Mouse (Mus musculus) lung, embryonic 15.5 days (tissue): ENCODE data around the gene Thy1. TPM values are rescaled to one million over a fixed set of nuclear protein-coding genes. Genes with fewer than 3 reads are reported as not detected.

Experiments used
- ATAC-seq: fragments of 200-750 bp; cut with Nextera tagmentation; 2 replicates; pipeline ENCODE4 v1.8.0; 2017; ENCODE audit warnings: moderate number of reproducible peaks, borderline replicate concordance; ENCODE audit not compliant: low FRiP score, low TSS enrichment; ENCODE audit errors: extremely low read depth
- H3K27ac ChIP-seq: fragments of 300-500 bp; sonication (generic); 2 replicates; pipeline ENCODE4 v1.5.1; 2015; ENCODE audit warnings: moderate library complexity, mild to moderate bottlenecking, inconsistent platforms
- H3K27me3 ChIP-seq: fragments of 300-500 bp; sonication (generic); 2 replicates; pipeline ENCODE4 v1.6.1; 2015; ENCODE audit warnings: inconsistent platforms
- H3K36me3 ChIP-seq: fragments of 300-500 bp; sonication (generic); 2 replicates; pipeline ENCODE4 v1.6.1; 2015; ENCODE audit warnings: inconsistent platforms
- H3K4me1 ChIP-seq: fragments of 300-500 bp; sonication (generic); 2 replicates; pipeline ENCODE4 v1.6.1; 2015; ENCODE audit warnings: inconsistent platforms
- H3K4me2 ChIP-seq: fragments of 300-500 bp; sonication (generic); 2 replicates; pipeline ENCODE4 v1.6.1; 2015; ENCODE audit warnings: inconsistent platforms, mild to moderate bottlenecking, moderate library complexity
- H3K4me3 ChIP-seq: fragments of 300-500 bp; sonication (generic); 2 replicates; pipeline ENCODE4 v1.5.1; 2015; ENCODE audit warnings: mild to moderate bottlenecking, inconsistent platforms
- H3K9ac ChIP-seq: fragments of 300-500 bp; sonication (generic); 2 replicates; pipeline ENCODE4 v1.6.1; 2015; ENCODE audit warnings: inconsistent platforms
- H3K9me3 ChIP-seq: fragments of 300-500 bp; sonication (generic); 2 replicates; pipeline ENCODE4 v1.6.1; 2016; ENCODE audit warnings: inconsistent platforms
- WGBS: fragments of 180-500 bp; shearing (Covaris S2); methylation state at CpG from one replicate; pipeline ENCODE4 v1.1.7; 2015; 5-methylcytosine and 5-hydroxymethylcytosine counted together
- polyA plus RNA-seq: library from polyadenylated mRNA; unstranded; fragments of >200 nt; fragmentation: Nextera tagmentation; extraction: Ambion mirVana; gene quantifications from 2 replicates; pipeline ENCODE4 v1.2.1, GENCODE M21; 2015

The Thy1 gene
- polyA plus RNA-seq, 1 experiment from 2014 or later: 4.1 TPM

DNA sequence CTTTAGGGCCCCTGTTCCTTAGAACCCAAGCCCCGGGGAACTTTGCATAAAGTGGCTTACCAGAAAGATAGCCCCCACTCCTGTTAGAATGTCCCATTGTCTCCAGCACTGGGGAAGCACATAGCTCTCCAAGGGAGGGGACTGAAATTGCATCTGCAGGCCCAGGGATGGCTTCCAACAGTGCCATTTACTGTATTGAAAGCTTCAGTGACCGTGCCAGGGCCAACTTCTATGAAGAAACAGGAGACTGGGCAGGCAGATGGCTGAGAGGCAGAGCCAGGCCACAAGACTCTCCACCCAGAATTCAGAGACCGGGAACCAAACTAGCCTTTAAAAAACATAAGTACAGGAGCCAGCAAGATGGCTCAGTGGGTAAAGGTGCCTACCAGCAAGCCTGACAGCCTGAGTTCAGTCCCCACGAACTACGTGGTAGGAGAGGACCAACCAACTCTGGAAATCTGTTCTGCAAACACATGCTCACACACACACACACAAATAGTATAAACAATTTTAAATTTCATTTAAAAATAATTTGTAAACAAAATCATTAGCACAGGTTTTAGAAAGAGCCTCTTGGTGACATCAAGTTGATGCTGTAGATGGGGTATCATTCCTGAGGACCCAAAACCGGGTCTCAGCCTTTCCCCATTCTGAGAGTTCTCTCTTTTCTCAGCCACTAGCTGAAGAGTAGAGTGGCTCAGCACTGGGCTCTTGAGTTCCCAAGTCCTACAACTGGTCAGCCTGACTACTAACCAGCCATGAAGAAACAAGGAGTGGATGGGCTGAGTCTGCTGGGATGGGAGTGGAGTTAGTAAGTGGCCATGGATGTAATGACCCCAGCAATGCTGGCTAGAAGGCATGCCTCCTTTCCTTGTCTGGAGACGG is 1.4 kb upstream of the Thy1 start:
- H3K4me1 ChIP-seq: peaks cover 10% of the 10 kb centered on the region
- H3K27ac ChIP-seq: no peak overlapping the region
- ATAC-seq: no peak
- no peaks in the 10 kb centered on the region for H3K9me3 ChIP-seq
- no peak overlapping the region for H3K9ac ChIP-seq
- no peak overlapping the region for H3K4me3 ChIP-seq
- peaks cover 46% of the 10 kb centered on the region for H3K27me3 ChIP-seq
- H3K36me3 ChIP-seq: no peaks in the 10 kb centered on the region
- H3K4me2 ChIP-seq: no peak overlapping the region
- WGBS: 72% methylated on average over 7 of the region's 7 CpGs

DNA sequence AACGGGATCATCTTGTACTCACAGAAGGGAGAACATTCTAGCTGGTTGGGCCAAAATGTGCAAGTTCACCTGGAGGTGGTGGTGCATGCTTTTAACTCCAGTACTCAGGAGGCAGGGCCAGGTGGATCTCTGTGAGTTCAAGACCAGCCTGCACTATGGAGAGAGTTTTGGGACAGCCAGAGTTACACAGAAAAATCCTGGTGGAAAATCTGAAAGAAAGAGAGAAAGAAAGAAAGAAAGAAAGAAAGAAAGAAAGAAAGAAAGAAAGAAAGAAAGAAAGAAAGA is 846 bp upstream of the Thy1 start:
- Histone ChIP-seq H3K4me1 (peaks cover 10% of the 10 kb centered on the region), H3K9me3 (no peaks in the 10 kb centered on the region), H3K27ac (no peak overlapping the region), H3K27me3 (peaks cover 46% of the 10 kb centered on the region), H3K4me3 (no peak overlapping the region), H3K4me2 (no peak overlapping the region), H3K36me3 (no peaks in the 10 kb centered on the region), H3K9ac (no peak overlapping the region)
- WGBS: 79% methylated on average over 1 of the region's 1 CpGs
- ATAC-seq: no peak

DNA sequence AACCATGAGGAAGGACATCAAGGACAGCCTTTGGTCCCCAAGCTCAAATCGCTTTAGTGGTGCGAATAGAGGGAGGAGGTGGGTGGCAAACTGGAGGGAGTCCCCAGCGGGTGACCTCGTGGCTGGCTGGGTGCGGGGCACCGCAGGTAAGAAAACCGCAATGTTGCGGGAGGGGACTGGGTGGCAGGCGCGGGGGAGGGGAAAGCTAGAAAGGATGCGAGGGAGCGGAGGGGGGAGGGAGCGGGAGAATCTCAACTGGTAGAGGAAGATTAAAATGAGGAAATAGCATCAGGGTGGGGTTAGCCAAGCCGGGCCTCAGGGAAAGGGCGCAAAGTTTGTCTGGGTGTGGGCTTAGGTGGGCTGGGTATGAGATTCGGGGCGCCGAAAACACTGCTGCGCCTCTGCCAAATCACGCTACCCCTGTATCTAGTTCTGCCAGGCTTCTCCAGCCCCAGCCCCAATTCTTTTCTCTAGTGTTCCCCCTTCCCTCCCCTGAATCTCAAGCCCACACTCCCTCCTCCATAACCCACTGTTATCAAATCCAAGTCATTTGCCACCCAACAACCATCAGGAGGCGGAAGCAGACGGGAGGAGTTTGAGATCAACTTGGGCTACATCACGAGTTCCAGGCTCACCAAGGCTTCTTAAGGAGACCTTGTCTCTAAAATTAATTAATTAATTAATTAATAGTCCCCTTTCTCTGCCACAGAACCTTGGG is 683 bp downstream of the Thy1 start:
- Histone ChIP-seq H3K4me2 (peak overlapping the region; percentile 48), H3K9ac (no peak overlapping the region), H3K27me3 (peaks cover 46% of the 10 kb centered on the region), H3K4me3 (peak overlapping the region; percentile 23), H3K9me3 (no peaks in the 10 kb centered on the region), H3K27ac (no peak overlapping the region), H3K36me3 (no peaks in the 10 kb centered on the region), H3K4me1 (peaks cover 10% of the 10 kb centered on the region)
- 3% methylated on average over 23 of the region's 23 CpGs for WGBS
- ATAC-seq: no peak

DNA sequence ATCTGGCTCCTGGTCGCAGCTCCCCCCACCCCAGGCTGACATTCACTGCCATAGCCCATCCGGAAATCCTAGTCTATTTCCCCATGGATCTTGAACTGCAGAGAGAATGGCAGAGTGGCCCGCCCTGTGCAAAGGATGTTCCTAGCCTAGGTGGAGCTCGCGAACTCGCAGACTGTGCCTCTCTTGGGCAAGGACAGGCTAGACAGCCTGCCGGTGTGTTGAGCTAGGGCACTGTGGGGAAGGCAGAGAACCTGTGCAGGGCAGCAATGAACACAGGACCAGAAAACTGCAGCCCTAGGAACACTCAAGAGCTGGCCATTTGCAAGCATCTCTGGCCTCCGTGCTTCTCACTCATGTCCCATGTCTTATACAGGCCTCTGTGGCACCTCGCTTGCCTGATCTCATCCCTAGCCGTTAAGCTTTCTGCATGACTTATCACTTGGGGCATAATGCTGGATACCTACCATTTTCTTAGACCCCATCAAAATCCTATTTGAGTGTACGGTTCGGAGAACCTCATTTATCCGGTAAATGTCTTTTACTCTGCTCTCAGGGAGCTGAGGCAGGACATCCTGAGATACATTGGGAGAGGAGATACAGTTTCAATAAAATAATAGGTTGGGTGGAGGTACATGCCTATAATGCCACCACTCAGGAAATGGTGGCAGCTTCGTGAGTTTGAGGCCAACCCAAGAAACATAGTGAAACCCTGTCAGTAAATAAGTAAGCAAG is 1.4 kb downstream of the Thy1 start:
- WGBS: 37% methylated on average over 14 of the region's 14 CpGs
- Histone ChIP-seq H3K27me3 (peaks cover 46% of the 10 kb centered on the region), H3K36me3 (no peaks in the 10 kb centered on the region), H3K27ac (no peak overlapping the region), H3K4me3 (no peak overlapping the region), H3K4me2 (no peak overlapping the region), H3K9ac (no peak overlapping the region), H3K9me3 (no peaks in the 10 kb centered on the region), H3K4me1 (peaks cover 10% of the 10 kb centered on the region)
- ATAC-seq: no peak

DNA sequence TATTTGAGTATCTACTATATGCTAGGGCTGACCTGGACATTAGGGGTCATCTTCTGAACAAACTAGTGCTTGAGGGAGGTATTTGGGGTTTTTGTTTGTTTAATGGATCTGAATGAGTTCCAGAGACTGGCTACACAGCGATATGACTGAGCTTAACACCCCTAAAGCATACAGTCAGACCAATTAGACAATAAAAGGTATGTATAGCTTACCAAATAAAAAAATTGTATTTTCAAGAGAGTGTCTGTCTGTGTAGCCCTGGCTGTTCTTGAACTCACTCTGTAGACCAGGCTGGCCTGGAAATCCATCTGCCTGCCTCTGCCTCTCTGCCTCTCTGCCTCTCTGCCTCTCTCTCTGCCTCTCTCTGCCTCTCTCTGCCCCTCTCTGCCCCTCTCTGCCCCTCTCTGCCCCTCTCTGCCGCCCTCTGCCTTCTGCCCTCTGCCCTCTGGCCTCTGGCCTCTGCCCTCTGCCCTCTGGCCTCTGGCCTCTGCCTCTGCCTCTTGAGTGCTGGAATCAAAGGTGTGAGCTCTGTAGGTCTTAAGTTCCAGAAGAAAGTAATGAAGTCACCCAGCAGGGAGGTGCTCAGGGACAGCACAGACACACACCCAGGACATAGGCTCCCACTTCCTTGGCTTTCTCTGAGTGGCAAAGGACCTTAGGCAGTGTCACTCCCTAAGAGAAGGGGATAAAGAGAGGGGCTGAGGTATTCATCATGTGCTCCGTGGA is 2.1 kb downstream of the Thy1 start:
- H3K4me1 ChIP-seq: peaks cover 10% of the 10 kb centered on the region
- H3K9me3 ChIP-seq: no peaks in the 10 kb centered on the region
- no peak overlapping the region for H3K27ac ChIP-seq
- no peaks in the 10 kb centered on the region for H3K36me3 ChIP-seq
- H3K27me3 ChIP-seq: peaks cover 46% of the 10 kb centered on the region
- no peak for ATAC-seq
- WGBS: 51% methylated on average over 3 of the region's 3 CpGs
- H3K9ac ChIP-seq: no peak overlapping the region
- H3K4me2 ChIP-seq: no peak overlapping the region
- H3K4me3 ChIP-seq: no peak overlapping the region

DNA sequence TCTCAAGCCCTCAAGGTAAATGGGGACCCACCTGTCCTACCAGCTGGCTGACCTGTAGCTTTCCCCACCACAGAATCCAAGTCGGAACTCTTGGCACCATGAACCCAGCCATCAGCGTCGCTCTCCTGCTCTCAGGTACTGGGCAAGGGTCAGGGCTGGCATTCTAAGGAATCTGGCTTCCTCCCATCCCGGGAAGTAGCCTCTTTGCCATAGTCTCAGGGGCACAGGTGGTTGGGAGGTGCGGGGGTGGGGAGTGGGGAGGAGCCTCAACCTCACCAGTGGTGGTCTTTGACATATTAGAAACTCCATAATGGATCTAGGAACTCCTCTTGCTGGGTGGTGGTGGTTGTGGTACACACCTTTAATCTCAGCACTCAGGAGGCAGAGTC is 2.7 kb downstream of the Thy1 start:
- Histone ChIP-seq H3K9ac (no peak overlapping the region), H3K4me1 (peaks cover 10% of the 10 kb centered on the region), H3K27me3 (peaks cover 46% of the 10 kb centered on the region), H3K4me3 (no peak overlapping the region), H3K4me2 (no peak overlapping the region), H3K36me3 (no peaks in the 10 kb centered on the region), H3K9me3 (no peaks in the 10 kb centered on the region), H3K27ac (no peak overlapping the region)
- WGBS: 72% methylated on average over 5 of the region's 5 CpGs
- ATAC-seq: no peak

DNA sequence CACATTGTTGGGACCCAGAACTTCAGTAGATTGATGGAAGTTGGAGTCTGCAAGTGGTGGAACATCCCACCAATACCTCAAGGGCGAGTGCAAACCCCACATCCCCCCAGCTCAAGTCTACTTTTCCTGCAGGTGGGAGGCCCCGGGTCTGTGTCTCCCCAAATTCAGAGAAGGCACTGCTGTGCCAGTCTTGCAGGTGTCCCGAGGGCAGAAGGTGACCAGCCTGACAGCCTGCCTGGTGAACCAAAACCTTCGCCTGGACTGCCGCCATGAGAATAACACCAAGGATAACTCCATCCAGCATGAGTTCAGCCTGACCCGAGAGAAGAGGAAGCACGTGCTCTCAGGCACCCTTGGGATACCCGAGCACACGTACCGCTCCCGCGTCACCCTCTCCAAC is 3.2 kb downstream of the Thy1 start:
- no peak for ATAC-seq
- Histone ChIP-seq H3K4me3 (no peak overlapping the region), H3K27me3 (peaks cover 42% of the 10 kb centered on the region), H3K9me3 (no peaks in the 10 kb centered on the region), H3K9ac (no peak overlapping the region), H3K4me2 (no peak overlapping the region), H3K27ac (no peak overlapping the region), H3K36me3 (no peaks in the 10 kb centered on the region), H3K4me1 (peaks cover 10% of the 10 kb centered on the region)
- WGBS: 82% methylated on average over 12 of the region's 12 CpGs

DNA sequence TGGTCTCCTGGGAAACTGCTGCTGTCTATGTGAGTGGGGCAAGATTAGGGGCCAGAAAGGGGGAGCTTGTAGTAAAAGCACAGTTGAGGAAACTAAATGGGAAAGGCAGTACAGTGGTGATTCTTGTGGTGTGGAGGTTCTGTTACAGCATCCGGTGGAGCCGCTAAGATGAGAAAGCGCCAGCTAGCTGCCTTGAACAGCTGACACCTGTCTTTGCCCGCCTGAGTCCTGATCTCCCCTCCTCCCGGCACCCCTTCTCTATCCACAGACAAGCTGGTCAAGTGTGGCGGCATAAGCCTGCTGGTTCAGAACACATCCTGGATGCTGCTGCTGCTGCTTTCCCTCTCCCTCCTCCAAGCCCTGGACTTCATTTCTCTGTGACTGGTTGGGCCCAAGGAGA is 3.9 kb downstream of the Thy1 start:
- Histone ChIP-seq H3K4me1 (peaks cover 10% of the 10 kb centered on the region), H3K27me3 (peaks cover 36% of the 10 kb centered on the region), H3K9ac (no peak overlapping the region), H3K27ac (no peak overlapping the region), H3K4me2 (no peak overlapping the region), H3K36me3 (no peaks in the 10 kb centered on the region), H3K9me3 (no peaks in the 10 kb centered on the region), H3K4me3 (no peak overlapping the region)
- no peak for ATAC-seq
- 23% methylated on average over 6 of the region's 6 CpGs for WGBS

DNA sequence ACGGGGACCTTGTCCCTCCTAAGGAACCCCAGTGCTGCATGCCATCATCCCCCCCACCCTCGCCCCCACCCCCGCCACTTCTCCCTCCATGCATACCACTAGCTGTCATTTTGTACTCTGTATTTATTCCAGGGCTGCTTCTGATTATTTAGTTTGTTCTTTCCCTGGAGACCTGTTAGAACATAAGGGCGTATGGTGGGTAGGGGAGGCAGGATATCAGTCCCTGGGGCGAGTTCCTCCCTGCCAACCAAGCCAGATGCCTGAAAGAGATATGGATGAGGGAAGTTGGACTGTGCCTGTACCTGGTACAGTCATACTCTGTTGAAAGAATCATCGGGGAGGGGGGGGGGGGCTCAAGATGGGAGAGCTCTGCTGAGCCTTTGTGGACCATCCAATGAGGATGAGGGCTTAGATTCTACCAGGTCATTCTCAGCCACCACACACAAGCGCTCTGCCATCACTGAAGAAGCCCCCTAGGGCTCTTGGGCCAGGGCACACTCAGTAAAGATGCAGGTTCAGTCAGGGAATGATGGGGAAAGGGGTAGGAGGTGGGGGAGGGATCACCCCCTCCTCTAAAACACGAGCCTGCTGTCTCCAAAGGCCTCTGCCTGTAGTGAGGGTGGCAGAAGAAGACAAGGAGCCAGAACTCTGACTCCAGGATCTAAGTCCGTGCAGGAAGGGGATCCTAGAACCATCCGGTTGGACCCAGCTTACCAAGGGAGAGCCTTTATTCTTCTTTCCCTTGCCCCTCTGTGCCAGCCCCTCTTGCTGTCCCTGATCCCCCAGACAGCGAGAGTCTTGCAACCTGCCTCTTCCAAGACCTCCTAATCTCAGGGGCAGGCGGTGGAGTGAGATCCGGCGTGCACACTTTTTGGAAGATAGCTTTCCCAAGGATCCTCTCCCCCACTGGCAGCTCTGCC is 4.6 kb downstream of the Thy1 start:
- 68% methylated on average over 14 of the region's 14 CpGs for whole genome bisulfite sequencing
- H3K27ac ChIP-seq: no peak overlapping the region

DNA sequence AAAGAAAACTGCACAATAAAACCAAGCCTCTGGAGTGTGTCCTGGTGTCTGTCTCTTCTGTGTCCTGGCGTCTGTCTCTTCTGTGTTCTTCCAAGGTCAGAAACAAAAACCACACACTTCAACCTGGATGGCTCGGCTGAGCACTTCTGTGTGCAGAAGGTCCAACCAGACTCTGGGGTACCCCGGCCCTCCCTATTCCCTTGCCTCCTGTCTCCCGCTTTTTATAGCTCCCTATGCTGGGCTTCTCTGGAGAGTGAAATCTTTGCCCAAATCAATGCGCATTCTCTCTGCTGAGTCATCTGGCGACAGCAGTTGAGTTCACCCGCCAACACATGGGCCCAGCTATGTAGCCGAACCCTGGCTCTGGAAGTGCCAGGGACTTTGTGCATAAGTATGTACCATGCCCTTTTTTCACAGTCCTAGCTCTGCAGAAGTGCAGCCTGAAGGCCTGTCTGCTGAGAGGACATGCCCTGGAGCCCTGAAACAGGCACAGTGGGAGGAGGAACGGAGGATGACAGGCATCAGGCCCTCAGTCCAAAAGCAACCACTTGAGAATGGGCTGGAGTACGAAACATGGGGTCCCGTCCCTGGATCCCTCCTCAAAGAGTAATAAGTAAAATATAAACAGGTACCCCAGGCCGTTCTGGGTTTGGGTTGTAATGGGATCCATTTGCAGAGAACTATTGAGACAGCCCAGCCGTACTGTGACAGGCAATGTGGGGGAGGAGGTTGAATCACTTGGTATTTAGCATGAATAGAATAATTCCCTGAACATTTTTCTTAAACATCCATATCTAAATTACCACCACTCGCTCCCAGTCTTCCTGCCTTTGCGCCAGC is 5.6 kb downstream of the Thy1 start:
- no peaks in the 10 kb centered on the region for H3K9me3 ChIP-seq
- H3K4me1 ChIP-seq: peaks cover 3% of the 10 kb centered on the region; the same call in 1 of the 2 replicates
- H3K27ac ChIP-seq: no peak overlapping the region
- no peak overlapping the region for H3K9ac ChIP-seq
- peaks cover 22% of the 10 kb centered on the region for H3K27me3 ChIP-seq
- WGBS: 59% methylated on average over 15 of the region's 15 CpGs
- no peak overlapping the region for H3K4me2 ChIP-seq
- no peak overlapping the region for H3K4me3 ChIP-seq
- H3K36me3 ChIP-seq: no peaks in the 10 kb centered on the region
- no peak for ATAC-seq

More for the DNA sequence above, 4.6 kb downstream of the Thy1 start:
- Histone ChIP-seq H3K4me1 (peaks cover 10% of the 10 kb centered on the region), H3K9me3 (no peaks in the 10 kb centered on the region), H3K4me3 (no peak overlapping the region), H3K36me3 (no peaks in the 10 kb centered on the region), H3K27me3 (peaks cover 31% of the 10 kb centered on the region), H3K4me2 (no peak overlapping the region), H3K9ac (no peak overlapping the region)
- ATAC-seq: no peak
